Mouse (Mus musculus) cortical plate, adult 2 months (tissue): ENCODE results near the gene Ecsit. TPM values are rescaled to one million over a fixed set of nuclear protein-coding genes. Genes with fewer than 3 reads are reported as not detected.

Experiments
- H3K27ac ChIP-seq: fragments of 200-500 bp; 2 replicates; pipeline ENCODE4 v1.5.1; 2012; ENCODE audit warnings: low read length, control low read depth, inconsistent platforms; ENCODE audit not compliant: insufficient read depth
- H3K4me1 ChIP-seq: fragments of 200-500 bp; 2 replicates; pipeline ENCODE4 v1.6.1; 2011; ENCODE audit warnings: low read length; ENCODE audit not compliant: control insufficient read depth, insufficient read depth
- H3K4me3 ChIP-seq: fragments of 200-500 bp; 2 replicates; pipeline ENCODE4 v1.5.1; 2011; ENCODE audit warnings: mild to moderate bottlenecking, low read length, control low read depth; ENCODE audit not compliant: insufficient read depth
- CTCF ChIP-seq: fragments of 200-500 bp; IDR thresholded peaks from 2 replicates; pipeline ENCODE4 v1.5.1; 2011; ENCODE audit warnings: mild to moderate bottlenecking, control low read depth, low read length; ENCODE audit not compliant: insufficient read depth; ENCODE audit errors: extremely low read depth
- POLR2A ChIP-seq: fragments of 200-500 bp; IDR thresholded peaks from 2 replicates; pipeline ENCODE4 v1.6.1; 2011; ENCODE audit warnings: mild to moderate bottlenecking, low read length, control low read depth; ENCODE audit not compliant: insufficient read depth; ENCODE audit errors: extremely low read depth
- polyA plus RNA-seq: library from polyadenylated mRNA; depleted of rRNA; stranded (reverse); fragments of >200 nt; gene quantifications from 2 replicates; pipeline ENCODE4 v1.2.3, GENCODE M21; 2012

The Ecsit gene
- polyA plus RNA-seq, 1 experiment = 57.4 TPM

DNA sequence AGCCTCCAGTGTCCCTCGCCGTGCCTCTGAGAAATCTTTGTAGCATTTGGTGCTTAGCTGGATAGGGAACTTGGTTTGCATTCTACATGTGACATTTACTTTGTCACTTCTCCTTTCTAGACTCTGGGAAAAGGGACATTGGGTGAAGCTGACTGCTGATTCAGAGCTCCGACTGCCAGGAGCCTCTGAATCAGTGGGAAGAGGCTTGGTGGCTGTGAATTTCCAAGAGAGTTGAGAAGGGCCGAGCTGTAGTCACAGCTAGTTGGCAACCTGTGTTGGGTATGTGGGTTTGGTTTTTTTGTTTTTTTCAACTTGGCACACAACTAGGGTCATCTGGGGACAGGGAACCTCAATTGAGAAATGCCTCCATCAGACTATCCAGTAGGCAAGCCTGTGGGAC is 34.3 kb upstream of the Ecsit start:
- Histone ChIP-seq H3K4me3 (no peak overlapping the region), H3K27ac (no peak overlapping the region), H3K4me1 (peaks cover 5% of the 10 kb centered on the region; the same call in 1 of the 2 replicates)
- no peak for TF ChIP-seq CTCF
- TF ChIP-seq POLR2A = no peak

DNA sequence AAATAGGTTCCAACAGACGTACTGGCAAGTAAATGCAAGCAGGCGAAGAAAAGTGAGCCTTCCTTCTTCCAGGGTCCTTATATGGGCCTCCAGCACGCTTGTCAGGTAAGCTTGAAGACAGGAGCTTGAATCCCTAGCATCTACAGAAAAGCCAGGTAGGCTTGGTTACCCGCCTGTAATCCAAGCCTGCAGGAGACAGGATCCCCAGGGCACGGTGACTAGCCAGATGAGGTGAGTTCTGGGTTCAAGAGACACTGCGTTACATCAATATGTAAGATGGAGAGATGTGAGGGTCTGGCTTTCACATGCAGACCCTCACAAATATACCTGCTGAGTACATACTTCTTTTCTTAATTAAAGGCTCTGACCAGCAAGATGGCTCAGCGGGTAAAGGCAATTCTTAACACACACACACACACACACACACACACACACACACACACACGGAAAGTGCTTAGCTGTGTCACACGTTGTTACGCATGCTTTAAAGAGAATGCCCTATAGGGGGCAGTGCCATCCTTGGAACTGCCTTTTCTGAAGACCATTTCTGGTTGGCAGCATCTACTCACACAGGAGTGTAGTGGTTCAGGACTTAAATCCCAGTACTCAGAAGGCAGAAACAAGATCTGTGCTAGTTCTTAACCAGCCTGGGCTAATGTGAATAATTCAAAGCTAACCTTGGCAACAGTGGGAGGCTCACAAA is 32.7 kb upstream of the Ecsit start:
- TF ChIP-seq CTCF = peak; percentile 61
- no peak for TF ChIP-seq POLR2A
- no peak overlapping the region for H3K27ac ChIP-seq
- H3K4me1 ChIP-seq = peaks cover 5% of the 10 kb centered on the region; the same call in 1 of the 2 replicates
- H3K4me3 ChIP-seq = peak overlapping the region; percentile 47

DNA sequence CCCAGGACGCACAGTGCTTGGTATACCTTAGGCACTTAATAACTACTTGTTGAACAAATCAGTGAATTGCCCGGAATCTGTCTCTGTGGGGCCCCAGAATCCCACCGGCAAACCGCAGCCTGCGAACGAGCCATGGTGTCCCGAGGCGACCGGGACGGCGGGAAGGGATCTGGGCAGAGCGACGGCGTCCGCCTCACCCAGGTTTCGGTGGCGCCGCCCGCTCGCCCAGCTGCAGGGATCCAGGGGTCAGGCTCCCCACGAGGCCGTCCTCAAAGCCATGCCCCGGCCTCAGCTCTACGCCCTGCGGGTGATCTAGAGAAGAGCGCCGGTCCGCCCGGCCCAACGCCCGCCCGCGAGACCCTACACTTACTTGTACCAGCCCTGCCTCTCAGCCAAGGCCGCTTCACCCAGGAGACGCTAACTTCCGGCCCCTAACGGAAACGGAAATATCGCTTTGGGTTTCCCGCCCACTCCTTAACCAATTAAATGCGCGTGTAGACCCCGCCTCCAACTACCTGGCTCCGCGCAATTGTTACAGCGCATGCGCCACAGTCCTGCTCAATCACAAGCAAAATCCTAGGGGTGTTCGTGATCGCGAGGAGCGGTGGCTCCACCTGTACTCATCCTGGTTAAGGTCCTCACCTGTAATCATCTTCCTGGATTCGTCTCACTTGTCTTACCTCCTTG is 31.6 kb upstream of the Ecsit start, which contains the start of gene Elof1:
TSS of gene Elof1 (minus strand) at position 433 of the 687 bp plus-strand sequence.
- Histone ChIP-seq H3K4me1 (peaks cover 5% of the 10 kb centered on the region; the same call in 1 of the 2 replicates), H3K27ac (no peak within 1 kb of the TSS), H3K4me3 (peak within 1 kb of the TSS; percentile 47)
- TF ChIP-seq CTCF (no peak), POLR2A (peak; percentile 97)

DNA sequence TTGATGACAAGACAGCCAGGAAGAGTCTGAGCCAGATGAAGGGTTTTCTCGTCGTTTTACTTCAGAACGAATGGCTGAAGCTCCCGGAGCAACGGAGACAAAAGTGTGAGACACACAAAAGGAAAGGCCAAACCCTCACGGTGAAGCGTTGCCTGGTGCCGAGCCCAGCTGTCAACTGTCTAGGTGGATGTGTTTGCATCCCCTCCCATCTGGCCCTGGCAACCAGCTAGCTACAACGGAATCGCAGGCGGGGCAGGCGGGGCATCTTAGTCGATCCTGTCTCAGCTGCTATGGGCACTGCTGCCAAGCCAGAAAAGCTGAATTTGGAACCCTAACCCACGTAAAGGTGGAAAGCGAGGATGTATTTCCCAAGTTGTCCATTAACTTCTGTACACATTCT is 30.8 kb upstream of the Ecsit start:
- peaks cover 5% of the 10 kb centered on the region; the same call in 1 of the 2 replicates for H3K4me1 ChIP-seq
- H3K4me3 ChIP-seq = peak overlapping the region; percentile 47
- TF ChIP-seq POLR2A = no peak
- no peak for TF ChIP-seq CTCF
- no peak overlapping the region for H3K27ac ChIP-seq

GRCm38 (mm10) chr9:22115635-22116034 is 30.4 kb upstream of the Ecsit start:
- no peak for TF ChIP-seq CTCF
- TF ChIP-seq POLR2A = no peak
- Histone ChIP-seq H3K4me3 (peak overlapping the region; percentile 47; the same call in 1 of the 2 replicates), H3K27ac (no peak overlapping the region), H3K4me1 (peaks cover 5% of the 10 kb centered on the region; the same call in 1 of the 2 replicates)

DNA sequence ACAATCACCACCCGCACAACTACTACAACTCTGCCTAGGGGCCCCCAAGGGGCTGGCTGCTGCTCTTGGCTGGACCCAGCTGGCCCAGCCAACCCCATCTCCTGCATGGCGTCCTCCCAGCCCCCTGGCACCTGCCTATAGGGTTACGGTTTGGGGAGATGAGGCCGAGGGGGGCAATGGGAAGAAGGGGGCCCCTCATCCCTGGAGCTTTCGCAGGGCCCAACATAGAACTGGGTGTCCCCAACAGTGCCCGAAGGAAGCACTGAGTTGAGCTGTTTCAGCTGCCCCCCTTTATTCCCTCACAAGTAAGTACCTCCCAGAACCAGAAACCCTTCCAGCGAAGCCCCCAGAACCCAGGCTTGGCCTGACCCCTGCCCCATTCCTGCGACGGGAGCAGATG is 23.0 kb upstream of the Ecsit start:
- Histone ChIP-seq H3K4me1 (no peaks in the 10 kb centered on the region), H3K4me3 (no peak overlapping the region), H3K27ac (no peak overlapping the region)
- no peak for TF ChIP-seq CTCF
- TF ChIP-seq POLR2A = no peak

DNA sequence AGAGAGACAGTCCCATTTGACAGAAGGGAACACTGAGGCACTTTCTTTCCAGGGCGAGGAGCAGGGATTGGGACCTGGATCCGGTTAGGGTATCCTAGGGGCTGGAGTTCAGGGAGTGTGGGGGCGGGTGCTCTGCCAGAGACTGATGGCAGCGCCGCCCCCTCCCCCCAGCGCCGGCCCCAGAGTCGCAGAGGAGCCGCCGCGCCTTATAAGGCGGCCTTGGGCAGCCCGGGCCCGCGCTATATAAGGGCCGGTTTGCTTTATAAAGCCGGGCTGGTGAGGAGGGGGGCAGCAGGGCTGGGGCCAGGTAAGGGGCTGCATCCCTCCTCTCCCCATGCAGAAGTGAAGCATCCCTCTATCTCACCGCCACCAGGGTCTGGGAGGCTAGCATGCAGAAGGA is 14.7 kb upstream of the Ecsit start:
- H3K27ac ChIP-seq = no peak overlapping the region
- no peak for TF ChIP-seq CTCF
- TF ChIP-seq POLR2A = no peak
- no peak overlapping the region for H3K4me3 ChIP-seq
- H3K4me1 ChIP-seq = no peaks in the 10 kb centered on the region; the same call in 1 of the 2 replicates

- H3K4me1 ChIP-seq = no peaks in the 10 kb centered on the region; the same call in 1 of the 2 replicates
- no peak within 1 kb of the TSS for H3K4me3 ChIP-seq
- no peak for TF ChIP-seq POLR2A
- TF ChIP-seq CTCF = no peak
- no peak within 1 kb of the TSS for H3K27ac ChIP-seq
Measured at GRCm38 (mm10) chr9:22098993-22099696, 13.9 kb upstream of the Ecsit start, which contains the start of gene Cnn1. Gene Cnn1, plus strand, starts transcription at chr9:22099216.

GRCm38 (mm10) chr9:22095854-22096307 is 10.6 kb upstream of the Ecsit start:
- no peaks in the 10 kb centered on the region; the same call in 1 of the 2 replicates for H3K4me1 ChIP-seq
- no peak overlapping the region for H3K4me3 ChIP-seq
- H3K27ac ChIP-seq = no peak overlapping the region
- TF ChIP-seq POLR2A (no peak), CTCF (peak; percentile 48)

- Histone ChIP-seq H3K4me3 (no peak overlapping the region), H3K4me1 (no peaks in the 10 kb centered on the region; the same call in 1 of the 2 replicates), H3K27ac (no peak overlapping the region)
- no peak for TF ChIP-seq POLR2A
- TF ChIP-seq CTCF = no peak
Measured at GRCm38 (mm10) chr9:22092746-22093145, 7.5 kb upstream of the Ecsit start.
